Mouse (Mus musculus) CH12.LX (cell line): ENCODE results near the gene Cd40. TPM values are rescaled to one million over a fixed set of nuclear protein-coding genes. Genes with fewer than 3 reads are reported as not detected.

Experiments used
- DNase-seq: peaks from one replicate; pipeline ENCODE4 v3.0.0-alpha.2; 2013; ENCODE audit errors: extremely low read depth
- H3K27ac ChIP-seq: 2 replicates; pipeline ENCODE4 v1.5.1; 2012; ENCODE audit warnings: low read depth, mild to moderate bottlenecking, control low read depth, moderate library complexity; ENCODE audit not compliant: insufficient read depth
- H3K27me3 ChIP-seq: replicated peaks from 2 replicates; pipeline ENCODE3; 2012; ENCODE audit warnings: inconsistent platforms
- H3K36me3 ChIP-seq, 2 experiments: replicated peaks in 1 of 2; 2 replicates each; pipeline versions ENCODE3 to v1.6.1; 2012; ENCODE audit warnings: inconsistent platforms in 1 of 2, low read length in 1 of 2, mild to moderate bottlenecking in 1 of 2, mixed read lengths in 1 of 2, moderate library complexity in 1 of 2; ENCODE audit not compliant: control insufficient read depth in 1 of 2, insufficient read depth in 1 of 2
- H3K4me1 ChIP-seq, 2 experiments: 2 replicates each; pipeline ENCODE4 v1.6.1; 2012; ENCODE audit warnings: inconsistent platforms in 1 of 2, moderate library complexity in 1 of 2; ENCODE audit not compliant: insufficient read depth in 2 of 2, control insufficient read depth in 1 of 2
- H3K4me2 ChIP-seq: 2 replicates; pipeline ENCODE4 v1.6.1; 2012; ENCODE audit warnings: low read depth, mild to moderate bottlenecking, control low read depth; ENCODE audit not compliant: poor library complexity, insufficient read depth, severe bottlenecking
- H3K4me3 ChIP-seq, 3 experiments: fragments of 150-350 bp in 1 of 3; sonication (generic) in 1 of 3; replicated peaks in 1 of 3; 2 replicates each; pipeline versions ENCODE3 to v1.5.1; 2011 to 2012; ENCODE audit warnings: low read depth in 2 of 3, low read length in 2 of 3, mild to moderate bottlenecking in 2 of 3, moderate library complexity in 2 of 3, control low read depth in 1 of 3, improper control_type of control experiment in 1 of 3, inconsistent platforms in 1 of 3, mixed read lengths in 1 of 3; ENCODE audit not compliant: poor library complexity in 1 of 3
- H3K79me2 ChIP-seq: replicated peaks from 2 replicates; pipeline ENCODE4 v1.6.1; 2012; ENCODE audit warnings: mild to moderate bottlenecking, moderate library complexity; ENCODE audit not compliant: control insufficient read depth, poor library complexity, insufficient read depth, severe bottlenecking; ENCODE audit errors: extremely low read depth
- H3K9ac ChIP-seq: 2 replicates; pipeline ENCODE4 v1.6.1; 2012; ENCODE audit warnings: low read depth, mild to moderate bottlenecking, control low read depth, moderate library complexity; ENCODE audit not compliant: insufficient read depth
- H3K9me3 ChIP-seq: replicated peaks from 2 replicates; pipeline ENCODE3; 2012; ENCODE audit warnings: low read length, inconsistent platforms, mixed read lengths
- CHD1 ChIP-seq: IDR thresholded peaks from 2 replicates; pipeline ENCODE4 v1.6.1; 2012; ENCODE audit warnings: low read depth, low read length, improper control_type of control experiment, inconsistent platforms
- CHD2 ChIP-seq: IDR thresholded peaks from 2 replicates; pipeline ENCODE4 v1.6.1; 2011; ENCODE audit warnings: low read length, improper control_type of control experiment
- ELF1 ChIP-seq: IDR thresholded peaks from 2 replicates; pipeline ENCODE4 v1.6.1; 2014; ENCODE audit warnings: low read depth, mild to moderate bottlenecking, inconsistent platforms, low read length, improper control_type of control experiment
- EP300 ChIP-seq: IDR thresholded peaks from 2 replicates; pipeline ENCODE4 v1.6.1; 2011; ENCODE audit warnings: low read length, improper control_type of control experiment
- GABPA ChIP-seq: IDR thresholded peaks from 2 replicates; pipeline ENCODE4 v1.6.1; 2012; ENCODE audit warnings: low read depth, low read length, improper control_type of control experiment, inconsistent platforms; ENCODE audit not compliant: insufficient replicate concordance
- IRF4 ChIP-seq: IDR thresholded peaks from 2 replicates; pipeline ENCODE4 v1.6.1; 2014; ENCODE audit warnings: low read depth, mild to moderate bottlenecking, inconsistent platforms, low read length, improper control_type of control experiment
- JUN ChIP-seq: IDR thresholded peaks from 2 replicates; pipeline ENCODE4 v1.6.1; 2011; ENCODE audit warnings: low read depth, mild to moderate bottlenecking, low read length, improper control_type of control experiment, moderate library complexity; ENCODE audit not compliant: insufficient read depth
- KAT2A ChIP-seq: IDR thresholded peaks from 2 replicates; pipeline ENCODE4 v1.6.1; 2012; ENCODE audit warnings: low read length, improper control_type of control experiment, inconsistent platforms; ENCODE audit not compliant: insufficient replicate concordance
- MAFK ChIP-seq: IDR thresholded peaks from 2 replicates; pipeline ENCODE4 v1.6.1; 2011; ENCODE audit warnings: low read length, improper control_type of control experiment; ENCODE audit not compliant: insufficient replicate concordance
- MAX ChIP-seq: IDR thresholded peaks from 2 replicates; pipeline ENCODE4 v1.6.1; 2011; ENCODE audit warnings: low read length, improper control_type of control experiment
- MAZ ChIP-seq: IDR thresholded peaks from 2 replicates; pipeline ENCODE4 v1.6.1; 2012; ENCODE audit warnings: low read depth, mild to moderate bottlenecking, inconsistent platforms, low read length, improper control_type of control experiment, moderate library complexity
- MEF2A ChIP-seq: IDR thresholded peaks from 2 replicates; pipeline ENCODE4 v1.6.1; 2014; ENCODE audit warnings: low read depth, mild to moderate bottlenecking, inconsistent platforms, low read length, improper control_type of control experiment, borderline replicate concordance
- MYC ChIP-seq: IDR thresholded peaks from 2 replicates; pipeline ENCODE4 v1.6.1; 2011; ENCODE audit warnings: low read depth, mild to moderate bottlenecking, improper control_type of control experiment, low read length
- NRF1 ChIP-seq: IDR thresholded peaks from 2 replicates; pipeline ENCODE4 v1.6.1; 2014; ENCODE audit warnings: low read depth, mild to moderate bottlenecking, inconsistent platforms, low read length, improper control_type of control experiment, moderate library complexity
- POLR2AphosphoS2 ChIP-seq: IDR thresholded peaks from 2 replicates; pipeline ENCODE4 v1.6.1; 2011; ENCODE audit warnings: low read depth, low read length, improper control_type of control experiment
- RAD21 ChIP-seq: IDR thresholded peaks from 2 replicates; pipeline ENCODE4 v1.6.1; 2011; ENCODE audit warnings: low read depth, mild to moderate bottlenecking, low read length, improper control_type of control experiment, moderate library complexity
- SMC3 ChIP-seq: IDR thresholded peaks from 2 replicates; pipeline ENCODE4 v1.6.1; 2011; ENCODE audit warnings: low read depth, low read length, improper control_type of control experiment
- TCF12 ChIP-seq: IDR thresholded peaks from 2 replicates; pipeline ENCODE4 v1.6.1; 2014; ENCODE audit warnings: low read depth, mild to moderate bottlenecking, inconsistent platforms, low read length, improper control_type of control experiment
- UBTF ChIP-seq: IDR thresholded peaks from 2 replicates; pipeline ENCODE4 v1.6.1; 2012; ENCODE audit warnings: low read depth, mild to moderate bottlenecking, inconsistent platforms, low read length, improper control_type of control experiment, moderate library complexity
- USF1 ChIP-seq: IDR thresholded peaks from 2 replicates; pipeline ENCODE4 v1.6.1; 2014; ENCODE audit warnings: low read depth, mild to moderate bottlenecking, inconsistent platforms, low read length, improper control_type of control experiment
- ZKSCAN1 ChIP-seq: IDR thresholded peaks from 2 replicates; pipeline ENCODE4 v1.6.1; 2012; ENCODE audit warnings: low read depth, inconsistent platforms, low read length, improper control_type of control experiment, borderline replicate concordance
- dilution Hi-C: fragments of 300-500 bp; cut with MboI; formaldehyde crosslinking; loops from 2 replicates; pipeline ENCODE4 v1.14.3; 2020; ENCODE audit warnings: low sequenced_read_pairs; ENCODE audit not compliant: extremely low pct_unique_long_range_greater_than_20kb, extremely low pct_ligation_motif_present
- in situ Hi-C: fragments of 300-500 bp; cut with MboI; formaldehyde crosslinking; loops from 3 replicates; pipeline ENCODE4 v1.14.3; 2019; ENCODE audit warnings: low sequenced_read_pairs, low pct_ligation_motif_present, low pct_unique_long_range_greater_than_20kb, mixed read lengths
- polyA plus RNA-seq: library from polyadenylated mRNA; unstranded; fragments of >175 nt; gene quantifications from 2 replicates; pipeline ENCODE4 v1.2.1, GENCODE M21; 2012; ENCODE audit warnings: low read depth; ENCODE audit not compliant: insufficient read length
- total RNA-seq, 2 experiments: library from RNA; depleted of rRNA; stranded (reverse); fragments of 300-350 nt in 1 of 2; fragments of >200 nt in 1 of 2; gene quantifications; 2 replicates each; pipeline ENCODE4 v1.2.3; 2012 to 2014

The Cd40 gene
- total and polyA plus RNA-seq, 3 experiments, result 146 to 223 (median 147) TPM

DNA sequence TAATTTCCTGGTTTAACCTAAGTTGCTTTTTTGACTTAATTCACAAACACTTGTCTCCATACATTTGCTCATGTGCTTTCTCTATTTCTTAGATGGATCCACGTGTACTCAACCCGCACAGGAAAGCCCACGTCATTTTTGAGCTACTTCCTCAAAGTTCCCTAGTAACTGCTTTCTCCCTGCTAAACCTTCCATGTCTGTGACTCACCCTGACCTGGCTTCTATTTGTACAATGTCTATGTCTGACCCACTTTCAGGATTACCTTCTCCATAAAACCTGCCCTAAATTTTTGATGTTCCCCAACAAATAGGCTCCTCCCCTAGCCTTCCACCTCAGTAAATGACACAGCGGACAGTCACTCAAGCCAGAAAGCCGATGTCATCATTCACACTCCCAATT is 40.5 kb upstream of the Cd40 start:
- in situ Hi-C loops, result no loop called here
- no peak overlapping the region for H3K4me2 ChIP-seq
- dilution Hi-C loops, result no loop called here
- TF ChIP-seq KAT2A, result no peak
- TF ChIP-seq UBTF, result no peak
- TF ChIP-seq GABPA, result no peak
- no peak for TF ChIP-seq RAD21
- no peak for TF ChIP-seq IRF4
- TF ChIP-seq MAZ, result no peak
- no peak for TF ChIP-seq MEF2A
- TF ChIP-seq MYC, result no peak
- no peak for TF ChIP-seq USF1
- TF ChIP-seq MAX, result no peak
- TF ChIP-seq NRF1, result no peak
- no peak for TF ChIP-seq POLR2AphosphoS2
- no peak for TF ChIP-seq SMC3
- TF ChIP-seq CHD1, result no peak
- no peak for TF ChIP-seq EP300
- TF ChIP-seq TCF12, result no peak
- TF ChIP-seq JUN, result no peak
- TF ChIP-seq, all 38 proteins: peak for 0
- Histone ChIP-seq H3K9me3 (no peaks in the 10 kb centered on the region), H3K27me3 (no peaks in the 10 kb centered on the region), H3K79me2 (no peaks in the 10 kb centered on the region), H3K27ac (no peak overlapping the region), H3K4me3 (no peak overlapping the region), H3K4me1 (peaks cover 0 to 20% of the 10 kb centered on the region in 2 experiments; a peak in 1 of 4 replicates), H3K9ac (no peak overlapping the region), H3K36me3 (peaks cover 27 to 70% of the 10 kb centered on the region in 2 experiments)
- no peak for DNase-seq

DNA sequence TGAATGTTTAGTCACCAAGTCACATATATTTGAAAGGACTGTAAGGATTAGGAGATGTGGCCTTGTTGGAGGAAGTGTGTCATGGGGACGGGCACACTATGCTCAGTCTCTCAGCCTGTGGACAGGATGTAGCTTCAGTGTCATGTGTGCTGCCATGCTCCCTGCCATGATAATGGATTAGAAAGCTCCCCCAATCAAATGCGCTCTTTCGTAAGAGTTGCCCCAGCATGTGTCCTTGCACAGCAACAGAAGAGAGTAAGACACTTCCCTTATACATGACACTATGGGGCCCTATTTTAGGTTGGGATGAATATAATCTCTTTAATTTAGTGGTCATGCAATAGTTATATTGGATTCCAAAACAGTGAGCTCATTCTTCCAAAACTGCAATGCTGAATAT is 34.9 kb upstream of the Cd40 start:
- in situ Hi-C loops, result no loop called here
- H3K27me3 ChIP-seq, result no peaks in the 10 kb centered on the region
- H3K4me1 ChIP-seq, result peaks cover 0 to 17% of the 10 kb centered on the region in 2 experiments; a peak in 1 of 4 replicates
- H3K4me3 ChIP-seq, result no peak overlapping the region
- peaks cover 2% of the 10 kb centered on the region for H3K79me2 ChIP-seq
- TF ChIP-seq NRF1, result no peak
- no peak for TF ChIP-seq UBTF
- TF ChIP-seq MEF2A, result no peak
- TF ChIP-seq MAFK, result no peak
- no peak for TF ChIP-seq SMC3
- TF ChIP-seq IRF4, result no peak
- no peak for TF ChIP-seq CHD2
- no peak for TF ChIP-seq EP300
- TF ChIP-seq GABPA, result no peak
- no peak for TF ChIP-seq ELF1
- TF ChIP-seq KAT2A, result no peak
- no peak for TF ChIP-seq ZKSCAN1
- TF ChIP-seq, all 38 proteins: peak for 0
- DNase-seq, result no peak
- Histone ChIP-seq H3K9me3 (no peaks in the 10 kb centered on the region), H3K36me3 (peaks cover 21 to 59% of the 10 kb centered on the region in 2 experiments), H3K4me2 (no peak overlapping the region), H3K9ac (no peak overlapping the region), H3K27ac (no peak overlapping the region)
- dilution Hi-C loops, result no loop called here
